Mouse (Mus musculus) adrenal gland (tissue): ENCODE results near the gene Ntrk3.

Experiments
- intact Hi-C: fragments of 180-260 bp; cut with DNase I; formaldehyde crosslinking; loops from one replicate; pipeline ENCODE4 v1.15.1; 2025

The Ntrk3 gene

DNA sequence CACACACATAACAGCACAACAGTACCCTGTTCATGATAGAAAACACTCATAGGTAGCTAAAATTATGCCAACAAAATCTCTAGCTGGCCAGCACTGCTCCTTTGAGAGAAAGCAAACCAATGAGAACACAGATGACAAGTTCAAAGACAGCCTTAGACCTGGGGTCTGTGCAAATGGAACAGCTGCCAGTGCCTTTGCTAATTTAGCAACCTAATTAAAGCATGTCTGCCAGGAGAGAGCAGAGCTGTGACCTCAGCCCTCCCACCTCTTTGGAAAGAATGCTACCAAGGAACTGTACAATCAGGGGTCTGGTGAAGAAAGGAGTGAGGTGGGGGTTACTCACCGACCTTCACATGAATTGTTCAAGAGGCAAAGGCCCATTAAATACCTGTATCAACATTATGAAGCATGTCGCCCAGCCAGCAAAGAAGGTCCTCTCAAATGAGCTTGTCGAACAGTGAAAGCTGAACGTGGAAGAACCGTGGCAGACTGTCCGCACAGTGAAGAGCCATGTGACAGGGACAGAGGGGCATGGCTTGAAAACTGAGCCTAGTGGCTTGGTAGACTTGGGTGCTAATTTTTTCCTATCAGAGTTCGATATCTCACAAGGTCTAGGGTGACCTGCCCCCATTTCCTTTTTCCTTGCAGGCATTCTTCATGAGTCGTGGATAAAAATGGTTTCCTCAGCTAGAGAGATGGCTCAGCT lies 476.2 kb downstream of the Ntrk3 start:
- intact Hi-C loops, result no loop called here

DNA sequence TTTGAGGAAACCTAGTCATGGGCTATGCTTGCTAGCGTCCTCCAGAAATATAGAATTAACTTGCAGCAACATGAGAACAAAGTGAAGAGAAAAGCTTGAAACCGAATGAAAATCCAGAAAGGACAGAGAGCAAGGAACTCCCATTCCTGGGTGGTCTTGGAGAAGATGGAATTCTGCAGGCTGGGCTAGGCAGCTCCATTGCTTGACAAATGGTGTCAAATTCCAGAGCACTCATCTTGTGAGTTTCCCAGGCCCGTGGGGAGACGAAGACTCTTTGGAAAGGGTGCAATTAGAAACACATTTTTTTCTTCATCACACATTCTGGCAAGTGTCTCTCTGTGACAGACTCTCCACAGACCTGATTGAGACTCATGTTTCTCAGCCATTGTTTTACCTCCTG lies 479.7 kb downstream of the Ntrk3 start:
- intact Hi-C loops, result no loop called here

DNA sequence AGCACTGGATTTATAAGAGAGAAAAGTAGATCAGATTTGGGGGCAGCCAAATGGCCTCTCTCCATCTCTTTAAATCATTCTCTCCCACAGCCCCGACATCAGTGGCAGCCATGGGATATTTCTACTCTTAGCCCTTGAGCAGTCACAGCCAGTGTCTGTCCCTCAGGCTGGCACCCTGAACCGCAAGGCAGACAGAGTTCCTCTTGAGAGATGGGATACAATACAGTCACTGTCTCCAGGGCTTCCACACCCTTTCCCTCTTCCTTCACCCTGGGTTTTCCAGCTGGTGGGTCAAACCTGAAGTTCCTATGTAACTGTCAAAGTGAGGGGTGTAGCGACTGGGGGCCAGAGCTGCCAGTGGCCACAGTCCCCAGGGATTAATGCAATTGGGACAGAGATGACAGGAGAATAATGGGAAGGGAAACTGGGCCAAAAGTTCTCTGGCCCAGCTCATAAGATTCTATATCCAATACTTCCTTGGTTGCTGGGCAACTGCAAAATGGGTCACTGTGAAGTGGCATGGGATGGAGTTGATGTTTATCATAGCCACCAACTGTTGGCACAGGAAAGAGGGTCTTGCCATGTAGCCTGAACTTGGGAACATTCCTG lies 483.9 kb downstream of the Ntrk3 start:
- intact Hi-C loops, result no loop called here

DNA sequence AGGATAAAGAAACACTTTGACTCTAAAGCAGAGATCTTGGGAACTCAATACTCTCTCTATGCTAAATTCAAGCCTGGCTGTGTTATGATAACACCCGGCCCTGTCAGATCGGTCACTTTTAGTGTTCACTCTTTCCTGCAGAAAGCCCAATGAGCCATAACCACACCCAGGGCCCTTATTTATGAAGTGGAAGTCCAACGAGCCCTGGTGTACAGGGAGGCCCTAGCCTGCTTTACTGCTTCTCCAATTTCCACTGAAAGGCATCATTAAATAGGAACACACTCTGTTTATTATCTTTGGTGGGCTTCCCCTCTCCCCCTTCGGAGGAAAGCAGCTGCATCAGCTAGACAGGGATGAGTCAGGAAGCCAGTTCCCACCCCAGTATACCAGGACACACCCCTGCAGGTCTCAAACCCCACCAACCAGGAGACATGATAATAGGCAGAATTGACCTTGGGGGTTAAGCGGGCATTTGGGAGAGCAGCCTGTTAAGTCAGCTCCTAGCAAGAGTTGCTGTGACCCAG lies 489.6 kb downstream of the Ntrk3 start:
- intact Hi-C loops, result no loop called here

DNA sequence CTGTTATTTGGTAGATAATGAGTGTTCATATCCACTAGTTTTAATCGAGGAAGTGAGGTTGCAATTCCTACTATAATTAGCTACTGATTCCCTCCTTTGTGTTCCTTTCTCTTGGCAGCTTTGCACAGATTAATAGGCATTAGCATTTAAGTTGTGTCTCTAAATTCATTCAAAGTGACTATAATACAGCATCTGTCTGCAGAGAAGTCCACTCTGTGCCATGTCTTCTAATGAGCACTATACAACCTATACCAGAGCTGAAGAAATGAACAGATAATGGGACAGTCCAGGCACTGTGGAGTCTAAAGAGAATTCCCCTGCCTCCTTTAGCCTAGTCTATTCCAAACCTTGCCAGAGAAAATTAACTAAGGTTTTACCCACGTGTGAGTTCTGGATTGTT lies 498.8 kb downstream of the Ntrk3 start:
- intact Hi-C loops, result no loop called here

DNA sequence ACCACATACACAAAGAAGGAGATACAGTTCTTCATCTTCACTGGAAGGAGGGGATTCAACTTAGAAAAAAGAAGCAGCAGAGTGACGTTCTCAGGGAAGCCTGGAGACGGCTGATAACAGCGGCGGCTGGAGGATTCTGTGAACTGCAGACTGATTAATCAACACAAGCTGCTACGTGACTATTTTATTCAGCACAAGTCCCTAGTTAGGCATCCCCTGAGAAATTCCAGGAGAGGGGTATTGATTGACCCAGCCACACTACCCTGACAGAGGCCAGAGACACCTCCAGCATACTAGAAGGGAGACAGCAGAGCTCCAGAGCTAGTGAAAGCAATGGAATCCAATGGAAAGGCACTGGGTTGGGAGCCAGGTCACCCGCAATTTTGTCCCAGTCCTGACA lies 516.1 kb downstream of the Ntrk3 start:
- intact Hi-C loops, result no loop called here

DNA sequence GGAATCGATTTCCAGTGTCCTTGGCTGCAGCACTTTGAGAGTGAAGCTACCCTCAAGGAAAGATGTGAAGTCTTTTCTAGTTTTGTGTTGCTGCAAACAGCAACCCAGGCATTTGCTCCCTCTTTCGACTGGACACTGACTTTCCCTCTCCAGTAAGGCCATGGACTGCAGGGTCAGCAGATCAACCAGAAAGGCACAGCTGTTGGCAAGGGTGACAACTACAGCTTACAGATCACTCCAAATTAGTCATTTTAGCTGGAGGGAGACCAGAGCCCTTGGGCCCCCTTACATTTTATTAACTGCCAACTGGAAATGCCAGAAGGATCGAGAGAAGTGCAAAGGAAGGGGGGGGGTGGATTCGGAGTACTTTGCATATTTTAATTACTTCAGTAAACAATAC lies 516.9 kb downstream of the Ntrk3 start:
- intact Hi-C loops, result no loop called here

DNA sequence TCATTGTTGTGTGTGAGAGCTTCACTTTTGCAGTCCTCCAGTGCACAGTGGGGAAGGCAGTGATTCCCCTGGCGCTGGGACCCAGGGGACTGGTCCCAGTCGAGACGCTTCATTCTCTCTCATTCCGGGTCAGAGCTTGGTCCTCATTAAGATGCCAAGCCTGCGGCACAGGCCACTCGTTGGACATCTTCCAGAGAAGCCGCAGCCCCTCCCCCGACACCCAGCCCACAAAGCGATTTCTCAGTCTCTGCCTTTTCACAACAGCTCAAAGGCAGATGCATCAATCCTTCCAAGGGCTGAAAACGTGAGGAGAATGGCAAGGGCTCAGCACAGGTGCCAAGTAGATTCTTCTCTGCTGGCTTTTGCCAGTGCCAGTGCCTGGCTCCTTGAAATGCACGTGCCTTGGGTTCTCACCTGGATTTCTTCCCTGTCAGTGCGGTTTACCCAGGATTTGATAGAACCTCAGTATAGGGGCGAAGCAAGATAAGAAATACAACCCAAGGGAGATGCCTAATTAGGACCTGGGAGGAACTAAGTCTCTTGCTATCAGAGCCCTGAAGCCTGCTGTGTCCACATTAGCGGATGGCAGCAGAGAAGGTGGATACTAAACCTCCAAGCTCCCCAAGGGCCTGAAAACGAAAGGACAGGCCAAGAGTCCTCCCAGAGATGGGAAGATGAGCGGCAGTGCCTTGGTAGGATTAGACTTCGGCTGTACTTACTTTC lies 546.7 kb downstream of the Ntrk3 start:
- intact Hi-C loops, result no loop called here

DNA sequence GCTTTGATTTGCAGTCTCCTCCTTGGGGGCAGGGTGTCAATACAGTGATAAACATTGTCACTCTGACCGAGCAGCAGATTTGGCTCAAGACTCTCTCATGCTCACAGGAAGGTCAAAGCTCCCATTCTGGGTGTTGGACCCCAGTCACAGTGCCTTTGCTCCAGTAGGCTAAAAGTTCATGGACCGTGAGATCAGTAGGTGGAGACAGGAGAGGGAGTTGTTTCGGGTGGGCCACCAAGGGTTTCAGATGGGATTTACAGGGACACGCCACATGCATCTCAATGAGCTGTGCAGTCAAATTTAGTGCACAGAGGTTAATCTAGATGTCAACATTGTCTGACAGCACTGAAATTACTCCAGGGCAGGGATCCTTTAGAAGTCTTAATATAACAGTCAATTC lies 552.2 kb downstream of the Ntrk3 start:
- intact Hi-C loops, result no loop called here

DNA sequence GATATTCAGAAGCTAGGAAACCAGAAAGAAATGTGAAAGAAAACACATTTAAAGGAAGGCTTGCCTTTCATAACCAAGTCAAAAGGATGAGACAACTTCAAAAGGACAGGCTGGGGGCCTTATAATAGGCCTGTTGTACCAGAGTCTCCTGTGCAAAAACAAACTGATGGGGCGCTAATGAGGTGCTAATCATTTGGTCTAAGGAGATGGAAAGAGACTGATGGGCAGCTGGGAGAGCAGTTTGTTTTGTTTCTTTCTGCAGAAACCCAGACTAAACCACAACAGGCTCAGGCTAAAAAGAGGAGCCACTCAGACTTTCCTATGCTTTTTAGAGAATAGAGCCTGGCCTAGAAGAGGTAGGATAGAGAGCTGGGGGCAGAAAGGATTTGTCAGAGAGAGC lies 554.4 kb downstream of the Ntrk3 start:
- intact Hi-C loops, result no loop called here

DNA sequence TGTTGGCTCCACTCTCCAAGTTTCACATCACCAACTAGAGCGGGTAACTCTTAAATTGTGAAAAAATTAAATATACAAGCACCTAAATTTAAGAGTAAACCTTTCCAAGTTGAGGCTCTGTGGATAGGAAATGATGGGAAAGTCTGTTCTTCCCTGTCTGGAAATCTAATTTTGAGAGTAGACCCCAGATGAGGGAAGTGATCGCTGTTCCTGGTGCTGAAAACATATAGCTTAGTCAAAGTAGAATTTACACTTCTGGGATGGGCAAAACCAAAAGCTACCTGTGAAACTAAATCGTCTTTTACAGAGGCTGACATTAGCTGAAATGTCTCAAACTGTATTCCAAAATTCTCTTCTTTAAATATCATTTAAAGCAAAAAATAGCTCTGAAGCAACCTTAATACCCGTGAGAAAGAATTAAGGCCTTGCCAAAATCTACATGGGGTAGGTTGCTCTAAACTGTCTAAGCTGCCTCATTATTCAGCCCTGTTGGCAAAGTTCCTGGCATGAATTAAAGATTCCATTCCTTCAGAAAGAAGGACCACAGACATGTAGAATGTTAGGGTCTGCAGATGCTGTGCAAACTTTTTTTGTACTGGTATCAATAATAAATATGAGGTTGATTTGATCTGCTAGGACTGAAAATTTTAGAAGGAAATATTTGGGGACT lies 557.7 kb downstream of the Ntrk3 start:
- intact Hi-C loops, result no loop called here

DNA sequence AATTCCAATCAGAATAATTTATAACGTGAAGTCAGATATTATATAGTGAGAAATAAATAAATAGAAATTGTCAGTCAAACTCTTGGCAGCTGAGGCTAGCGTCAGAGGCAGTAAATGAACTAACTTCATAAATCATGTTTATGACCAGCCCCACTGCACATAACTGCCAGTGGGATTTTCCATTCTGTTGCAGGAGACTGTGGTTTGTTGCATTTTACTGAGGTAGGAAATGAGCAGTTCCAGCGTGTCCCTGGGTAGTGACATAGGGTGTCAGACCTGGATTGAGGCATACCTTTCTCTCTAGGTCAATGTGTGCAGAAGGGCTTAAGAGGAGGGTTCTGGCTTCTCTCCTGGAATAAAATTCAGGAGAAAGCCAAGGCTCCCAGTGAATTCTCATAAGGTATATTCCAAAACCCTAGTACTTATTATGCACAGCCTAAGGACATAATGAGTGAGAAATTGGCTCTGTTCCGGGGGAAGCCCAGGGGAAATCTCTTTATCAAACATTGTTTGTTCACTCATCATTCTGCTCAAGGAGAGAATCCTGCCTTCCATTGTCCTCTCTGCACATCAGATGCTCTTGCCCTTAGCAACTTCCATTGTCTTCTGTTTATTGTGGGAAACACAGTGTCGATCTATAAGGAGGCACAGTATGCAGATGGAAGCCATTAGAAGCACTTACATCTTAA lies 565.4 kb downstream of the Ntrk3 start:
- intact Hi-C loops, result no loop called here

DNA sequence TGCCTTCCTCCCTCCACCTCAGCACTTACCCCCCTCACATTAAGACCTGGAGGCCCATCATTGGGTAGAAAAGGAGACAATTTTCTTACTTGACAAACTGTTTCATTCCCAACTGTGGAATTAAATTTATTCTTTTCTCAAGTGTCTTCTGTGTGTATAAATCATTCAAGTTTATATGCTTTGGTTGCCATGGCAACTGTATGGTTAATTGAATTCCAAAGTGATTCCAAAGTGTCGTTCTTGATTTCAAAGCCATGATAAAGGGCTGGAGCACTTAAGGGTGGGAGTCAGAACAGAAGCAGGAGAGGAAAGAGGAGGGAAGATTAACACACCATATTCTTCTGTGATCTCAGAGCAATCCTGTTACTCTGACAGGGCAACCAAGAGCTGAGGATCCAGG lies 572.3 kb downstream of the Ntrk3 start:
- intact Hi-C loops, result no loop called here

DNA sequence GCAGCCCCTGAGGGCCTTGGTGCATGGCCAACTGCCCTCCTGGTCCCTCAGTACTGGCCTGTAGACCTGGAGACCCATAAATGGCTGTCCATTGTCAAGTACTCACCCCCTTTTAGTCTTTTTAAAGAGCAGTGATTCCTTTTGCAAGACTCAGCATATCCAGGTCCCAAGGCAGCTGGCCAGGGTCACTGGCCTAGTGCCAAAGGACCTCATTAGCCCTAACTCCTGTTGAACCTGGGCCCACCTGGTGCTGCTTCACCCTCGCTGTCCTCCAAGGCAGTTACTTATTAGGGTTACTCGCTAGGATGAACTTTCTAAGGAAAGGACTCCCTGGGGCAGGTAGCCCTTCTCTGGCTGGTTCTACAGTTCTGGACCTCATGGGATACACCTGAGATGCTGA lies 579.9 kb downstream of the Ntrk3 start:
- intact Hi-C loops, result no loop called here

DNA sequence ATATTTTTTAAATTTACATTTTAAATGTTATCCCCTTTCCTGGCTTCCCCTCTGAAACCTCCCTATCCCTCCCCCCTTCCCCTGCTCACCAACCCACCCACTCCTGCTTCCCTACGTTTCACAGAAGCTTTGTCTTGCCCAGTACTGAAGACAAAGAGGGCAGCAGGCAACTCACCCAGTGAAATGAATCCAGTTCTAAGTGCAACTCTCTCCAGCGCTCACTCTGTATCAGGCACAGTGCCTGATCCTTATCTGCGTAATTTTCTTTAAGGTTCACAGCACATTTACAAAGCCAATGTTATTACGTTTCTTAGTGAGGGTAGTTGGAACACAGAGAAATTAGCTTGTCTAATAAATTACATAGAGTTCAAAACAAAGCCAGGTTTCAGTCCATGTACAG lies 592.6 kb downstream of the Ntrk3 start:
- intact Hi-C loops, result no loop called here

DNA sequence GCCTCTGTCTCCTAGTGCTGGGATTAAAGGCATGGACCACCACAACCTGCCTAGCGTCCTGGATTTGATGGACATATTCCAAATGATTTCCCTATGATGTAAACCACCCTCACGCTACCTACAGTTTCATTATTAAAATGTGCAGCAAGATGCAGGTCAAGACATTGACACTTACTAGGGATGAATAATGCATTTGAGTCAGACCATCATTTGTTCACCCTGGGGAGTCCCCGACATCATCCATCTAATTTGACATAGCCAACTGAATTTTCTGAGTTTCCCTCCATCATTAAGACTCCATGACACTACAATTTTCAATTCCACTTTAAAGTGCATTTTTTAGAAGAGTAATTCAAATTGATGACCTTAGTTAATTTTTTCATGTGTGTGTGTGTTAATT lies 593.0 kb downstream of the Ntrk3 start:
- intact Hi-C loops, result no loop called here

DNA sequence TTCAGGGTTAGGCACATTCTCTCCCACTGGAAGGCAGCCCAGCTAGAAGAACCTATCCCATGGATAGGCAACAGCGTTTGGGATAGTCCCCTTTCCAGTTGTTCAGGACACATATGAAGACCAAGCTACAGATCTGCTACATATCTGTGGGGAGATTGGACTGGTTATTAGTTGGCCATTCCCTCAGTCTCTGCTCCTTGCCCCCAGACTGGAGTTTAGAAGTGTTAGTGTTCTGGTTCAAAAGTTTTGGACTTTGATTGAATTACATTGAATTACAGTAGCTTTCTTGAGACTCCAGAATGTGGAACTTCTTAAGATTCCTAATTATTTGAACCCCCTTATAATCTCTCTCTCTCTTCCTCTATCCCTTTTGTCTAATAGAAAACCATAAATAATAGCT lies 607.8 kb downstream of the Ntrk3 start:
- intact Hi-C loops, result no loop called here
